Mouse (Mus musculus) gastrocnemius, adult 8-10 months (tissue): Measurements from ENCODE around the gene Nup98. TPM values are rescaled to one million over a fixed set of nuclear protein-coding genes. Genes with fewer than 3 reads are reported as not detected.

Experiments used
- DNase-seq, 2 experiments: peaks; one replicate each; pipeline ENCODE4 v3.0.0; 2022; ENCODE audit warnings: low spot score in 2 of 2
- total RNA-seq, 4 experiments: library from RNA; stranded (reverse); gene quantifications; 2 replicates each; pipeline ENCODE4 v1.2.4; 2022

Nup98 gene
- total RNA-seq, 4 experiments from 2014 or later = 22.1 to 29.8 (median 24.3) TPM

GRCm38 (mm10) chr7:102076714-102077296, 133.2 kb downstream of the Nup98 start:
- no peak for DNase-seq

Other genes with a start within 250 kb of the Nup98 start
- gene Il18bp, start 191.5 kb downstream of the Nup98 start, total RNA-seq = 1 to 10 TPM in 3 of 4 experiments, under 1 TPM in 1; 0.82 to 2.7 (median 1.7) TPM
- 10 to 100 TPM; 25.1 to 29.6 (median 27.5) TPM for gene Rnf121, start 144.7 kb downstream of the Nup98 start, total RNA-seq
- gene Xndc1, start 144.7 kb downstream of the Nup98 start, total RNA-seq = 1 to 10 TPM; 2.9 to 6.4 (median 3.2) TPM
- gene Xntrpc, start 144.5 kb downstream of the Nup98 start, total RNA-seq = 1 to 10 TPM in 1 of 4 experiments, under 1 TPM in 3; 0.22 to 1.1 (median 0.76) TPM
- under 1 TPM in 2 of 4 experiments, not detected in 2; 0.21 to 0.56 TPM for gene Trpc2, start 127.1 kb downstream of the Nup98 start, total RNA-seq
- 100 to 1,000 TPM; 502 to 604 (median 539) TPM for gene Art1, start 108.4 kb downstream of the Nup98 start, total RNA-seq
- gene Art5, start 100.7 kb downstream of the Nup98 start, total RNA-seq = 10 to 100 TPM; 20.6 to 32.3 (median 29.4) TPM
- gene Chrna10, start 93.3 kb downstream of the Nup98 start, total RNA-seq = not detected
- 10 to 100 TPM; 22.9 to 25.7 (median 25.0) TPM for gene Pgap2, start within 50 bp of the Nup98 start, total RNA-seq
- 10 to 100 TPM in 3 of 4 experiments, 1 to 10 TPM in 1; 8.9 to 14.8 (median 11.5) TPM for gene Rhog, start 45.9 kb upstream of the Nup98 start, total RNA-seq
- gene Stim1, start 57.6 kb upstream of the Nup98 start, total RNA-seq = 100 to 1,000 TPM; 159 to 172 (median 166) TPM
- gene Rrm1, start 231.5 kb upstream of the Nup98 start, total RNA-seq = 10 to 100 TPM; 16.9 to 19.9 (median 17.9) TPM